Mouse (Mus musculus) kidney, adult 2 months (tissue): ENCODE results near the gene Bend4. TPM values are rescaled to one million over a fixed set of nuclear protein-coding genes. Genes with fewer than 3 reads are reported as not detected.

Experiments used
- DNase-seq: peaks from one replicate; pipeline ENCODE4 v3.0.0; 2021
- H3K27ac ChIP-seq: fragments of 200-500 bp; 2 replicates; pipeline ENCODE4 v1.5.1; 2012; ENCODE audit warnings: low read depth, low read length, control low read depth, inconsistent platforms; ENCODE audit not compliant: insufficient read depth
- H3K27me3 ChIP-seq: fragments of 200-500 bp; replicated peaks from 2 replicates; pipeline ENCODE4 v1.6.1; 2012; ENCODE audit warnings: mild to moderate bottlenecking, moderate library complexity, low read length, inconsistent platforms; ENCODE audit not compliant: control insufficient read depth, insufficient read depth
- H3K36me3 ChIP-seq: fragments of 200-500 bp; 2 replicates; pipeline ENCODE4 v1.6.1; 2012; ENCODE audit warnings: mild to moderate bottlenecking, moderate library complexity, low read length, inconsistent platforms; ENCODE audit not compliant: control insufficient read depth, insufficient read depth
- H3K4me1 ChIP-seq: fragments of 200-500 bp; 2 replicates; pipeline ENCODE4 v1.6.1; 2011; ENCODE audit warnings: low read length; ENCODE audit not compliant: control insufficient read depth, insufficient read depth
- H3K4me3 ChIP-seq: fragments of 200-500 bp; 2 replicates; pipeline ENCODE4 v1.5.1; 2011; ENCODE audit warnings: mild to moderate bottlenecking, low read depth, low read length, control low read depth; ENCODE audit not compliant: insufficient read depth
- CTCF ChIP-seq: fragments of 200-500 bp; conservative IDR thresholded peaks from 2 replicates; pipeline ENCODE4 v1.5.1; 2011; ENCODE audit warnings: low read depth, mild to moderate bottlenecking, control low read depth, low read length, moderate library complexity, mixed read lengths; ENCODE audit not compliant: insufficient read depth, insufficient read length
- POLR2A ChIP-seq: fragments of 200-500 bp; IDR thresholded peaks from one replicate; pipeline ENCODE4 v1.6.1; 2011; ENCODE audit warnings: low read depth, low read length, control low read depth
- WGBS: fragments of 180-500 bp; shearing (Covaris S2); methylation state at CpG from one replicate; pipeline ENCODE4 v1.1.7; 2018; 5-methylcytosine and 5-hydroxymethylcytosine counted together
- polyA plus RNA-seq: library from polyadenylated mRNA; depleted of rRNA; stranded (reverse); fragments of >200 nt; gene quantifications from 2 replicates; pipeline ENCODE4 v1.2.3, GENCODE M21; 2012; rRNA removed

Bend4 gene
- 0.18 and 0.33 TPM in 2 replicates for polyA plus RNA-seq

DNA sequence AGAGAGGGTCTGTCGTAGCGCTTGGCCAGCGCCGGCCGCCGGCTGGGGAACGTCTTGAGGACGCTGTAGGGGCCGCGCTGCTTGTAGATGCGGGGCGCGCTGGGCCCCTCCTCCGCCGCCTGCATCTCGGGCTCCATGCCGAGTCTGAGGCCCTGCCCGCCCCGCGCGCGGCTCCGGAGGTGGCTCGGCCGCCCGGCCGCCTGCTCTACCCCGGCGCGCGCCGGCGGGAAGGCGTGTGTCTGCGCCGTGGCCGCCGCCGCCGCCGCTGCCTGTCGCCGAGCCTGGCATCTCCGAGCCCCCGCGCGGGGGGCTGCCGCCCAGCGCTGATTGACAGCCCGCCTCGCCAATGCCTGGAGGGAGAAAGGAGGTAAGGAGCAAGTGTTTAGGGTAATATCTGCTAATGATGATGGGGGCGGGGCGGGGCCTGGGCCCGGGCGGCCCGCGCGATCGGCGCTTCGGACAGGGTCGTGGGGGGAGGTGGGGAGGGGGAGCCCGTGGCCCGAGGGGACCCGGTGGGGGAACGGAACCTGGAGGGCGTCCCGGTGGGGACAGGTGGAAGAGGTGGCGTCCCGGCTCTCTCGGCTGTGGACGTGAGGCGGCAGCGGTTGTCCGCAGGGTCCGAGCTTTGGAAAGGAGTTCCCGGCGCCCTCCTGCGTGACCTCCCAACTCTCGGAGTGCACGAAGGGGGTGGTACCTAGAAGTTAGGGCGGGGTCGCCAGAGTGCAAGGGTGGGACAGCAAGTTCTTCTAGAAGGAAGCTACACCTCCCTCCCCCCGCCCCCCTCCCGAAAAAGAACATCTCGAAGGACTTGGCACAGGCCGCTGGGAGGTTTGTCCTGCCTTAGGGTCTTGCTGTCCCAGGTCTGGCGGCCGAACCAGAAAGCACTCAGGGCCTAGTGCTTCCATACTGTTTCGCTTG, at the start of gene Bend4:
TSS of gene Bend4 (minus strand) at position 868 of the 918 bp plus-strand sequence.
- Histone ChIP-seq H3K36me3 (no peaks in the 10 kb centered on the region), H3K4me3 (peak within 1 kb of the TSS; percentile 68), H3K4me1 (no peaks in the 10 kb centered on the region), H3K27me3 (peaks cover 11% of the 10 kb centered on the region), H3K27ac (no peak within 1 kb of the TSS)
- WGBS: 3% methylated on average over 89 of the region's 90 CpGs
- peak; percentile 63 for DNase-seq
- no peak for TF ChIP-seq CTCF
- TF ChIP-seq POLR2A: no peak

DNA sequence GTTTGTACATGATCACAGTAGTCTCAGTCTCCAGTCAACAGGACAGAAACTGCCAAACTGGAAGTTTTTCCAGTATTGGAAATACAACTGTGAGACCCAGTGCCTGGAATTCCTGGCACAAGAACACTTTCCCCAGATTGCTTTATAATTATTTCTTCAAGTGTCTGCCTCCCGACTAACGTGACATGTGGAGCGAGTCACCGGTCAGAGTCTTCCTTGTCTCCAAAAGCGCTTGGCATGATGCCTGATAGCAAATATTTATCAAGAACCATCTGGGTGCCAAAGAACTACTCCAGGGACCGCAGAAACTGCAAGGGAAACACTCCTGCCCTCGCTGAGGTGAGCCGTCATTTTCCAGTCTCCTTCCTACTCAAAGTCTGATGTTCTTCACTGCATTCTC, 45.6 kb upstream of the Bend4 start:
- Histone ChIP-seq H3K4me3 (no peak overlapping the region), H3K27ac (no peak overlapping the region), H3K27me3 (no peaks in the 10 kb centered on the region), H3K36me3 (no peaks in the 10 kb centered on the region), H3K4me1 (no peaks in the 10 kb centered on the region)
- peak; percentile 56 for DNase-seq
- WGBS: 32% methylated on average over 8 of the region's 8 CpGs
- TF ChIP-seq CTCF (no peak), POLR2A (no peak)

DNA sequence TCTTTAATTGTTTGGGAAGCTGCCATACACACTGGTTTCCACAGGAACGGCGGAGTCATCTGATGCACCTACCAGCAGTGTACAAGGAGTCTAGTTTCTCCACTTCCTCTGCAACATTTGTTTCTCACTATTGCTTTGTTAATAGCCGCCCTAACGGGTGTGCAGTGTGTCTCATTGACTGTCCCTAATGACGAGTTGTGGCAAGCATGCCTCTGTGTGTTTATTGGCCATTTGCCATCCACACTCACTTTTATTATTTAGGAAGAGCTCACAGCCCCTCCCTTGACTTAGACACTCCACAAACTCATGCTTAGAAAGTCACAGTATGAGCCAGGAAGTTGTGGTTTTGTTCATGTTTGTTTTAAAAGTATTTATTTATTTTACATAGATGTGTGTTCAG, 45.0 kb upstream of the Bend4 start:
- DNase-seq: no peak
- Histone ChIP-seq H3K27me3 (no peaks in the 10 kb centered on the region), H3K4me3 (no peak overlapping the region), H3K27ac (no peak overlapping the region), H3K36me3 (no peaks in the 10 kb centered on the region), H3K4me1 (no peaks in the 10 kb centered on the region)
- 38% methylated on average over 5 of the region's 5 CpGs for WGBS
- TF ChIP-seq CTCF: no peak
- no peak for TF ChIP-seq POLR2A

DNA sequence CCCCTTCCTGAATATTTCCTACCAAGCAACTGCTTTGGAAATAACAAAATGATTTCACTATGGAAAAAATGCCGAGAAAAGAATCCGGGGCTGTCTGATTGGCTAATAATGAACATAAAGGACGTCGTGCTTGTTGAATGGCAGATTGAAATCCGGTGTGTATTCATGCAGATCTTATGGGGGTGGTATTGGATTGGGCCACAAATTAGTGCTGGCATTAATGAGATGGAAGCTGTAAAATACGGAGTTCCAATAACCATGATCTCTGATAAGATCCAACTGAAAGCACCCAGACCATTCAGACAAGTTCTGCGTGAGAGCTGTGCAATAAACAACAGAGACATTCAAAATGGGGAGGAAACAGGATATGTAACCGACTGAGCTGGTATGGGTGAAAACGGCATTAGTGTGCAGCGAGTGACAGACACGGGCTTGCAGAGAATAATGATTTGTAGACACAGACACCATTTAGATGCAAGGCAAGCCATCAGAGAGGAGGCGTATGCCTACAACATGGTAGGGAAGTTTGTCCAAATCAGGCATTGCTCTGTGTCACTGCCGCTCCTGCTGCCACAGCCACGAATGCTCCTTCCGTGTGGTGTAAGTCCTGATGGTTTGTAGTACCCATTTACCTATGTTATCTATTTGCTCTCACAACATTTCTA, 38.9 kb upstream of the Bend4 start:
- H3K27me3 ChIP-seq: no peaks in the 10 kb centered on the region
- no peaks in the 10 kb centered on the region for H3K36me3 ChIP-seq
- H3K4me3 ChIP-seq: no peak overlapping the region
- 42% methylated on average over 15 of the region's 15 CpGs for WGBS
- H3K27ac ChIP-seq: no peak overlapping the region
- no peaks in the 10 kb centered on the region for H3K4me1 ChIP-seq
- DNase-seq: no peak
- TF ChIP-seq CTCF (no peak), POLR2A (no peak)

DNA sequence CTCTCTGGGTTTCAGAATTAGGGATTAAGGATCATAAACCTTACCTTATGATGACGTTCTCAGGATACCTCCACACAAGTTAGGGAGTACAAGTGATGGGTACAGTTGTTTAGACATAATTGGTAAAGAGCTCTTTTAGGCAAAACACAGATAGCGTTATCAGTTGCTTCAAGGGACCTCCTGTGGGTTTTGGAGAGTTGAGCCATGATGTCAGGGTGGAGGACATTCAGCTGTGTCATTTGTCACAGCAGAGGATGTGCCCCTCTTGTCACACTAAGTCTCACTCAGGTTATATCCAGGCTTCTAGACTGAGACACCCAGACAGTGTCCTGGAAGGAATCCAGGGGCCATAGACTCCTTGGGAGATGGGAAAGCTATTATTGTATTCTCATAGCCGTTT, 36.8 kb upstream of the Bend4 start:
- no peak for TF ChIP-seq CTCF
- no peak for TF ChIP-seq POLR2A
- no peak for DNase-seq
- H3K27ac ChIP-seq: no peak overlapping the region
- 75% methylated on average over 3 of the region's 3 CpGs for WGBS
- no peaks in the 10 kb centered on the region for H3K36me3 ChIP-seq
- no peak overlapping the region for H3K4me3 ChIP-seq
- H3K27me3 ChIP-seq: no peaks in the 10 kb centered on the region
- no peaks in the 10 kb centered on the region for H3K4me1 ChIP-seq

DNA sequence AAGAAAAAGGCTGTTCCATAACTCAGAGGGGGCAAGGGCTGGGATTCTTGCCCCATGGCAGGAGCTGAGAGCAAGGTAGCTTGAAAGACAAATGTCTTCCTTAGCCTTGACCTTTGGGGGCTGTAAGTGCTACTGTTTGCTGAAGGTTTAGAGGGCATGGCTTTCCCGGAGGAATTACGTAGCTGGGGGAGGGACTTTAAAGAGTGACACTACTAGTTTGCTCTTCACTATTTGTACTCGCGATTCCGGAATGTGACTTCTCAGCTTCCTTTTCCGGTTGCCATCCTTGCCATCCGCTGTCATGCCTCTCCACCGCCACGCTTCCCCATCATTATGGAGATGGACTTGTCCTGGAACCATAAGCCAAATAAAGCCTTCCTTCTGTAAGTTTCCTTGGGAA, 35.5 kb upstream of the Bend4 start:
- Histone ChIP-seq H3K27ac (no peak overlapping the region), H3K4me1 (no peaks in the 10 kb centered on the region), H3K36me3 (no peaks in the 10 kb centered on the region), H3K27me3 (no peaks in the 10 kb centered on the region), H3K4me3 (no peak overlapping the region)
- 86% methylated on average over 9 of the region's 9 CpGs for WGBS
- no peak for DNase-seq
- TF ChIP-seq CTCF (no peak), POLR2A (no peak)

DNA sequence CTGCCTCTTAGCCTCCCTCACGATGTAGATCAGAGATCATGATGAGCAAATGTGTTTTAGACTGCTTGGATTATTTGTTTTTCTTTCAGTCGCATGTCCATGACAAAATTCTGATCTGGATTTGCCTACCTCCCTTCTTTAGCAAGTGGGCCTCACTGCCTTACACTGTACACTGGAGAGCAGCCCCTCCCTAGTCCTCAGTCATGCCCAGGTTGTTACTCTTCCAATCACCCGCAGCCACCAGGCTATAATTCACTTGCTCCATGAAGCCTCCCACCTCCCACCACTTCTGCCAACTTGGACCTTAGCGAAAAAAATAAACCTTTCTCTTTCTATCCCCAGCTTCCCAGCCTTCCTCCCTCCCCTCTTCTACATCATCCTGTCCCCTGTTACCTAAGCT, 34.2 kb upstream of the Bend4 start:
- H3K4me3 ChIP-seq: no peak overlapping the region
- no peaks in the 10 kb centered on the region for H3K4me1 ChIP-seq
- no peaks in the 10 kb centered on the region for H3K36me3 ChIP-seq
- no peak for DNase-seq
- 40% methylated on average over 4 of the region's 4 CpGs for WGBS
- H3K27me3 ChIP-seq: no peaks in the 10 kb centered on the region
- no peak overlapping the region for H3K27ac ChIP-seq
- no peak for TF ChIP-seq POLR2A
- no peak for TF ChIP-seq CTCF
